Mouse (Mus musculus) testis, adult 2 months (tissue): Measurements from ENCODE around the gene Ggt1.

Experiments used
- CTCF ChIP-seq: fragments of 200-500 bp; IDR thresholded peaks from 2 replicates; pipeline ENCODE4 v1.5.1; 2012; ENCODE audit warnings: low read depth, mild to moderate bottlenecking, inconsistent platforms, low read length, moderate library complexity; ENCODE audit not compliant: control insufficient read depth, insufficient read depth, insufficient replicate concordance
- POLR2A ChIP-seq: fragments of 200-500 bp; IDR thresholded peaks from 2 replicates; pipeline ENCODE4 v1.6.1; 2012; ENCODE audit warnings: low read depth, mild to moderate bottlenecking, inconsistent platforms, low read length, moderate library complexity; ENCODE audit not compliant: control insufficient read depth

GRCm38 (mm10) chr10:75515216-75516037, 46.0 kb upstream of the Ggt1 start:
- TF ChIP-seq POLR2A: no peak
- TF ChIP-seq CTCF: no peak
